In genomic region chr9:108196920-108197677, GRCm38 (mm10) we compare ENCODE assay signal across 8 mouse cellular contexts. TPM values are rescaled to one million over a fixed set of nuclear protein-coding genes. Genes with fewer than 3 reads are reported as not detected.
DNase-seq lines count a peak whose midpoint lies in the region; ATAC-seq and TF ChIP-seq lines count a peak whose summit lies in the region.

No protein-coding gene starts in this region.

- no peak for TF ChIP-seq CTCF in E14TG2a.4 (conservative IDR thresholded peaks at IDR 0.05; ENCODE audit: low read length)

- ATAC-seq in liver, embryonic 13.5 days (ENCODE audit: low read depth), result no peak
- ATAC-seq in inflammation-experienced regulatory T-cells, adult 6 months, result no peak

- no peak overlapping the region for H3K9ac ChIP-seq in liver, embryonic 13.5 days

- peak; percentile 31 for DNase-seq in cerebellum, adult 9-10 months
- no peak for DNase-seq in cerebellum, postnatal 4 days (ENCODE audit: low spot score in 2 of 2)
- DNase-seq in heart, postnatal 14 days, result peak; percentile 29
- DNase-seq in liver, embryonic 13.5 days, result no peak
- no peak for DNase-seq in spleen, postnatal 4 days (ENCODE audit: low spot score in 2 of 2)
- no peak for DNase-seq in right cerebral cortex, postnatal 36 days (ENCODE audit: low spot score in 2 of 2)

- peaks cover 31% of the 10 kb centered on the region for H3K4me1 ChIP-seq in E14TG2a.4 (replicated peaks; ENCODE audit: low read depth, low read length)
- peaks cover 19% of the 10 kb centered on the region for H3K4me1 ChIP-seq in liver, embryonic 13.5 days (replicated peaks)

- H3K9me3 ChIP-seq in E14TG2a.4 (ENCODE audit: low read length), result no peaks in the 10 kb centered on the region
- no peaks in the 10 kb centered on the region for H3K9me3 ChIP-seq in liver, embryonic 13.5 days (replicated peaks)

- intact Hi-C loops in heart, postnatal 14 days (cut with DNase I), result no loop called here

- peaks cover 23% of the 10 kb centered on the region for H3K27me3 ChIP-seq in E14TG2a.4 (ENCODE audit: insufficient read depth, low read length)
- H3K27me3 ChIP-seq in liver, embryonic 13.5 days, result peaks cover 22% of the 10 kb centered on the region

- no peaks in the 10 kb centered on the region for H3K36me3 ChIP-seq in E14TG2a.4 (ENCODE audit: insufficient read depth, low read length)
- H3K36me3 ChIP-seq in liver, embryonic 13.5 days, result no peaks in the 10 kb centered on the region

- 37% methylated on average over 24 of the region's 24 CpGs for WGBS in liver, embryonic 13.5 days (ENCODE audit: insufficient replicate concordance)

- H3K4me2 ChIP-seq in liver, embryonic 13.5 days, result 0 out of 2 replicates have a peak overlapping the region, but pooled peaks have one; percentile 1

- H3K27ac ChIP-seq in liver, embryonic 13.5 days, result no peak overlapping the region

- H3K4me3 ChIP-seq in E14TG2a.4 (replicated peaks; ENCODE audit: low read length), result 0 out of 2 replicates have a peak overlapping the region, but pooled peaks have one; percentile 5
- H3K4me3 ChIP-seq in liver, embryonic 13.5 days (replicated peaks), result no peak overlapping the region

RNA-seq across cellular contexts. Expression of gene Bsn, which starts 6.9 kb away (rescaled TPM):
- under 1 TPM; 0.05 to 0.07 TPM for total RNA-seq in heart, postnatal 14 days (2021)
- polyA plus RNA-seq in liver, embryonic 13.5 days (2015; fragmentation: Nextera tagmentation; extraction: Ambion mirVana), result 2.3 and 2.5 TPM in 2 replicates
- polyA plus RNA-seq in inflammation-experienced regulatory T-cells, adult 6 months (2017; shearing (Covaris generic)), result under 1 TPM; 0.09 to 0.59 (median 0.38) TPM

Comparison
In these comparisons a context has a peak if more than half of its experiments do, and no peak if none do; other contexts are left out.
1. DNase-seq: peak in cerebellum, adult 9-10 months (single experiment) and heart, postnatal 14 days (2 of 2); none in cerebellum, postnatal 4 days (0 of 2), liver, embryonic 13.5 days (single experiment), spleen, postnatal 4 days (0 of 2) and right cerebral cortex, postnatal 36 days (0 of 2).